Mouse (Mus musculus) splenic B cell, adult 2 months (primary cell): ENCODE measurements around the gene Ash1l.
"Not testable (repeated sequence)": the region's sequence is repeated elsewhere in the genome, so short reads cannot be mapped to it uniquely, and the experiment has no call there.

Experiments
- DNase-seq: peaks from one replicate; pipeline ENCODE4 v3.0.0-alpha.2; 2011; ENCODE audit warnings: low read depth, low spot score
- H3K27me3 ChIP-seq: 2 replicates; pipeline ENCODE4 v1.6.1; 2012; ENCODE audit warnings: mild to moderate bottlenecking, low read length, moderate library complexity, mixed read lengths; ENCODE audit not compliant: control insufficient read depth, poor library complexity, insufficient read depth, severe bottlenecking
- H3K36me3 ChIP-seq: 2 replicates; pipeline ENCODE4 v1.6.1; 2012; ENCODE audit warnings: mild to moderate bottlenecking, low read length, moderate library complexity, mixed read lengths; ENCODE audit not compliant: control insufficient read depth, poor library complexity, insufficient read depth, severe bottlenecking

Ash1l gene

DNA sequence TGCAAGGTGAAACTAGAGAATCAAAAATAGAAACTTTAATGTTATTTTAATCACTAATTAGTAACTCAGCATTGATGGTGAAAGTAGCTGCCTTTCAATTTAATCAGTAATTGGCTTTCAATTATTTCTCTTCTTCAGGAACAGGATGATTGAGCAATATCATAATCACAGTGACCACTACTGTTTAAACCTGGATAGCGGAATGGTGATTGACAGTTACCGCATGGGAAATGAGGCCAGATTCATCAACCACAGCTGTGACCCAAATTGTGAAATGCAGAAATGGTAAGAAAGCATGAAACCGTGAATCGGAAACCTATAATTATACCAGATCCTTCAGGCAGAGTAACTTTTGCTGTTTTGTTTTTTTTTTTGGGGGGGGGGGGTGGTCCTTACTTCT, 92.9 kb downstream of the Ash1l start:
- DNase-seq: no peak
- Histone ChIP-seq H3K27me3 (no peaks in the 10 kb centered on the region), H3K36me3 (peaks cover 14% of the 10 kb centered on the region; the same call in 1 of the 2 replicates)

DNA sequence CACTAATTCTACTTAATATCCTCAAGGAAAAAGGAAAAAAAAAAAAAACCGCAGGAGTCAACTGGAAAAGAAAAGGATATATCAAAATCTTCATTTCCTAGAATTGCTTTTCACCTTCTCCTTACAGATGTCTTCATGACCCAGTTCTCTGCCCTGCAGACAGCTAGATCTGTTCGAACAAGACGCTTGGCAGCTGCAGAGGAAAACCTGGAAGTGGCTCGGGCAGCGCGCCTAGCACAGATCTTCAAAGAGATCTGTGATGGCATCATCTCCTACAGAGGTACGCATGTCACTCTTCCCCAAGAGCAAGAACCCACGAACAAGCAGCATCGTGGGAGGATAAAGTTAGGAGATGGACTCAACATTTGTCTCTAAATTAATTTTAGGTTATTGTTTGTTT, 107.9 kb downstream of the Ash1l start:
- no peak for DNase-seq
- Histone ChIP-seq H3K36me3 (peaks cover 16% of the 10 kb centered on the region), H3K27me3 (no peaks in the 10 kb centered on the region)

DNA sequence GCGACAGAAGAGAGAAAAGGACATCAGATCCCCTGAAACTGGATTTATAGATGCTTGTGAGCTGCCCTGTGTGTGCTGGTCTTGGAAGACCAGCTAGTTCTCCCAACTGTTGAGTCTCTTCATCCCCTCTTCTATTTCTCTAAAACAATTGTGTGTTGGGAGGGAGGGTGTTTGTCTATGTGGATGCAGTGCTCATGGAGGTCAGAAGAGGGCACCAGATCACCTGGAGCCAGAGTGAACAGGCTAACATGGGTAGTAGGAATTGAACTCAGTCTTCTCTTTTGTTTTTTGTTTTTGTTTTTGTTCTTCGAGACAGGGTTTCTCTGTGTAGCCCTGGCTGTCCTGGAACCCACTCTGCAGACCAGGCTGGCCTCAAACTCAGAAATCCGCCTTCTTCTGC, 108.4 kb downstream of the Ash1l start:
- peak; percentile 64 for DNase-seq
- Histone ChIP-seq H3K36me3 (peaks cover 19% of the 10 kb centered on the region), H3K27me3 (no peaks in the 10 kb centered on the region)

DNA sequence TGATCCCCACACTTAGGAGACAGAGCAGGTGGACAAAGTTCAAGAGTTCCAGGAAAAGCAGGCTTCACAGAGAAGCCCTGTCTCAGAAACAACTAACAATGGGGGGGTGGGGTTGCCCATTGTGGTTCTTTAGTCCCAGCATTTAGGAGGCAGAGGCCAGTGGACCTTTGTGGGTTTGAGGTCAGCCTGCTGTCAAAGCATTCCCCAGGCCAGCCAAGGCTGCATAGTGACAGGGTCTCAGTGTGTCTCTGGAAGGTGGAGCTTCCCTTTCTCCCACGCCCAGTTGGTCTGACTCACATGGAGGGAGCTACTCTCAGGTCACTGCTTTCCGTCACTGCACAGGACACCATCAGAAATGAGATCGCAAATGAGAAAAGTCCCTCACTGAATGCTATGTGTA, 111.3 kb downstream of the Ash1l start:
- DNase-seq: no peak
- H3K27me3 ChIP-seq: no peaks in the 10 kb centered on the region
- H3K36me3 ChIP-seq: peaks cover 19% of the 10 kb centered on the region

DNA sequence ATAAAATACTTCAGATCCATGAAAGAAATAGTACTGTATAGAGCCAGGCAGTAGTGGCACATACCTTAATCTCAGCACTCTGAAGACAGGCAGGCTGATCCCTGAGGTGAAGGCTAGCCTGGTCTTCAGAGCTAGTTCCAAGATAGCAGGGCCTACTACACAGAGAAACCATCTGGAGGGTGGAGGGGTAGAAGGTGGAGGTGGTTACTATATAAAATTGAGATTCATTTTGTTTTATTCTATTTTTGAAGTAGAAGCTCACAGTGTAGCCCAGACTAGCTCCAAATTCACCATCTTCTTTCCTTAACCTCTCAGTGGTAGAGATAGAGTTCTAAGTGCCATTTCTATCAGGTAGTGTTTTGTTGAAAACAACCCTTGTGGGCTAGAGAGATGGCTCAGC, 116.8 kb downstream of the Ash1l start:
- H3K36me3 ChIP-seq: peaks cover 24% of the 10 kb centered on the region
- DNase-seq: no peak
- no peaks in the 10 kb centered on the region for H3K27me3 ChIP-seq

DNA sequence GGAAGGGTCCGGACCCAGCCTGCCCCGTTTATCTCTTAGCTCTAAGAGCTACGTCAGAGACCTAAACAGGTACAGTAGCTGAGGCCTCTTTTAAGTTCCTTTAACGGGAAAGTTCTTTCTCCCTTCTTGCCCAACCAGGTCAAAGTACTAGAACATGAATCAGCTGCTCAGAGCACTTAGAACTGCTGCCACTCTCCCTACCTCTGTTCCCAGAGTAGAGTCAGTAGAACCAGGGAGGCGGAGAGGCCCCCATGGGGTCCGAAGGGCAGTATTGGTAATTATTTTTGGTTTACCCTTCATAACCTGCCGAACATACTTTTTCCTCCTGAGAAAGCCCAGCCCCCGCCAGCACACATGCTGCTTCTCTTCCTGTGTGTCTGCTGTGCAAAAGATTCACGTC, 127.0 kb downstream of the Ash1l start:
- no peak for DNase-seq
- H3K27me3 ChIP-seq: no peaks in the 10 kb centered on the region
- H3K36me3 ChIP-seq: peaks cover 22% of the 10 kb centered on the region

DNA sequence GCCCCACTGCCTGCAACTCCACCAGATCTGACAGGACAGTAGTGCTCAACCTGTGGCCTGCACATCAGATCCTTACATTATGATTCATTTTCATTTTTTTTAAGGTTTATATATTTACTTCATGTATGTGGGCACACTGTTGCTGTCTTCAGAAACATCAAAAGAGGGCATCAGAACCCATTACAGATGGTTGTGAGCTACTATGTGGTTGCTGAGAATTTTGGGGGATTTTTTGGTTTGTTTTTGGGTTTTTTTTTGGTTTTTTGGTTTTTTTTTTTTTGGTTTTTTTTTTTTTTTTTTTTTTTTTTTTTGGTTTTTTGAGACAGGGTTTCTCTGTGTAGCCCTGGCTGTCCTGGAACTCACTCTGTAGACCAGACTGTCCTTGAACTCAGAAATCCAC, 131.9 kb downstream of the Ash1l start:
- not testable (repeated sequence) for H3K27me3 ChIP-seq

DNA sequence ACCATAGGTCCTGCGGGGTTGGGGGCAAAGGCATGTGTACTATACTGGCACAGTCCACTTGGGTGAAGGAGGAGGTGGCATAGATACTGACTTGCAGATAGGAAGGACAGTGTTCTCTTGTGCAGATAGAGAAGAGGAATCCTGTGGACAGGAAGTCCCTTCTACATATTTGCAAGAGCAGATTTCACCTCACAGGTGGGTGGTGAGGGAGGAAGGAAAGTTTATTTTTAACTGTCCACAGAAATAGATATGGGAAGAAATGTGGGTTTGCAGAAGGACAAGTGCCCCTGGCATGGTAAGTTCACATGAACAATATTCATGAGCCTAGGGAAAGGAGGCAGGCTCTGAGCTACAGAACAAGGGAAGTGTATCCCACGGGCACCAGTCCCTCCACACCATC, 133.7 kb downstream of the Ash1l start:
- Histone ChIP-seq H3K27me3 (no peaks in the 10 kb centered on the region), H3K36me3 (peaks cover 9% of the 10 kb centered on the region)
- no peak for DNase-seq

More for the DNA sequence above, 131.9 kb downstream of the Ash1l start:
- not testable (repeated sequence) for H3K36me3 ChIP-seq, DNase-seq

DNA sequence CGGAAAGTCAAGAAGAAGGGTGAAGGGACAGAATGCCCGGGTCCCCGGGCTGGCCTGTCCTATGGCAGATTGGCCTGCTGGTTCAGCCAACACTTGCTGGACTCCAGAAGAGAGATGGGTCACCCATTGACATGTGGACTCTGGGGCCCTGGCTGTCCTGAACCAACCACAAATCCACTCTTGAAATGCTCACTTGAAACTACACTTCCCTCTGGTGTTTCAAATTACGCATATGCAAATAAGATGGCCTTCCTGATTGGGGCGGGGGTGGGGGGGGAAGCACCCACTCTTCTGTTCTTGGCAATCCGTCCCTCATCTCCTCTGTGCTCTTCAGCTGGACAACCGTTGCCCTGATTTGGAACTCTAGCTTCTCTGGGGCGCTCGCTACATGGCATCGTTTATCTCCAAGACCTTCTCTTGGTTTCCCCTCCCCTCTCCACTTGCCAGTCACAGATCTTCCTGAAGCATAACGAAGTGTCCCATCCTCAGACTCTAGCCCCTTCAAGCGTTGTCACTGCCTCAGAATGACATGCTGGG, 134.3 kb downstream of the Ash1l start:
- Histone ChIP-seq H3K36me3 (peaks cover 4% of the 10 kb centered on the region; the same call in 1 of the 2 replicates), H3K27me3 (no peaks in the 10 kb centered on the region)
- DNase-seq: no peak

DNA sequence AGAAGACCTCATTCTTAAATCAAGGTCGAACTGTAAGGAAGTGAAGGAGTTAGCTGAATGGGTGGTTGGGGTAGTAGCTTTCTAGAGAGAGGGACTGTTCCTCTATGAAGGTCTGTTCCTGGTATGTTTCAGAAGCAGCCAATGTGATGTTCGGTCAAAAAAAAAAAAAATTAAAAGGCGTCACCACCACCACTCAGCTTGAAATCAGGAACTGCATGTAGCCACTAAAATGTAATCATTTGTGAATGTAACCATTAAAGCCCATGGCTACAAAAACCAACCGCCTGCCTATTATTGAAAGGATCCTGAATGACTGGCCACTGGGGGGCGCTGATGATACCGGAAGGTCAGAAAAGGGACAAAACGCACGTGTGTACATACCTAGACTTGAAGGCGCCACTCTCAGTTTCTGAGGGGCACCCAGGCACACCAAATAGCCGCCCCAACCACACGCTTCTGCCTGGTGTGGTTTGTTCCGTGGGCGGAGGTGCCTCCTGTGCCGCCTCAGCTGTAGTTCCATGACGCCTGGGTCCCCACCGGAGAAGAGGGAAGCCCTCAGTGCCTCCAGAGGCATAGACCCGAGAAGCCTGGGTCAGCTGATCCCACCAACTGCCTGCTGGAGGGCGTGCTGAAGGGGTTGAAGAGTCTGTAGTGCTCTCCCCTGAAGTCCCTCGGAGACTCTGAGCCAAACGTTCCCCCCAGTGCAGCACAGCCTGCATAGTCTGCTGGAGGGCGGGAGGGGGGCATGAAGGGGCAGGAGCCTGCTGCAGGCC, 137.1 kb downstream of the Ash1l start:
- Histone ChIP-seq H3K36me3 (no peaks in the 10 kb centered on the region), H3K27me3 (no peaks in the 10 kb centered on the region)
- peak; percentile 94 for DNase-seq

DNA sequence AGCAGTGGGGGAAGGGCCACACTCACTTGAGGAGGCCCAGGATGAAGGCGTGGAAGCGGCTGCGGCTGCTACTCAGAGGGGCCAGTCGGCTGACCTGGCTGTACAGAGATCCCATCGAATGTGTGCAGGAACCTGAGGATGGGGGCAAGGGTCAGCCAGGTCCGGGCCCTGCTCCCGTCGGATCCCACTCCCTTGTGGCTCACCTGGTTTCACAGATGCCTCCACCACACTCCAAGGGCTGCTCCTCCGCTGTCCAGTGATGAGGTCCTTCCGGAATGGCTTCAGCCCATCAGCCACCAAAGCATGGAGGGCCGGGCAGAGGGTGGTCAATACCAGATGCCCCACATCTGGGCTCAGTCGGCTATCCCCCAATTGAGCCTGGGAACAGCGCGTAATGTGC, 138.6 kb downstream of the Ash1l start:
- Histone ChIP-seq H3K36me3 (no peaks in the 10 kb centered on the region), H3K27me3 (no peaks in the 10 kb centered on the region)
- DNase-seq: no peak

DNA sequence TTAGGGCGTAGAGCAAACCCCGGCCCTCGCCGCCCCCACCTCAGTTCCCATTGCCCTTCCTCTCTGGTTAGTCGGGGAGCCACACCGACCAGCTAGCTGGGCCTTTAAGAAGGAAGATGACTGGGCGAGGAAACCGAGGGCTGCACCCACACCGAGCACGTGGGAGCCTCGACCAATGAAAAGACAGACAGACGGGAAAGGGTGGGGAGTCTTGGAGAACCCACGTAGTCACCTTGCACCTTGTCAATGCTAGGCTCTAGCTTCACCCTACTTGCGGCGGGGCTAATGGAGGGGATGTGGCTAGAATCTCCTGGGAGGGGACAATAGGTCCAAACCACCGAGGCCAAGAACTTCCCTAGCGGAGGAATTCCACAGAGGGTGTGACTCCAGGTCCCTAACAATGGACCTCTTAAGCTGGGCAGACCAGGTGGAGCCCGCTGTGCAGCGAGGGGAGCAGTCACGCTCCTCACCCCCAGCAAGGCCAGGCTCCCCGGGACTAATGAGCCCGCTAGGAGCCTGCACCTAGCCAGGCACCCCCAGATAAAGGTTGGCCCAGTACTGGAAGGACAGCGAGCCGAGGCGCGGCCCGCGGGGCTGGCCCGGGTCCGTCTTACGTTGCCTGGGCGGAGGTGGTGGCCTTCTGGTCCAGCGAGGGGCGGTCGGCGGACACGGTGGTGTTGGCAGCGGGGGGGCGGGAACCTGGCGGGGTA, 139.6 kb downstream of the Ash1l start:
- DNase-seq: peak; percentile 91
- no peaks in the 10 kb centered on the region for H3K27me3 ChIP-seq
- no peaks in the 10 kb centered on the region for H3K36me3 ChIP-seq

DNA sequence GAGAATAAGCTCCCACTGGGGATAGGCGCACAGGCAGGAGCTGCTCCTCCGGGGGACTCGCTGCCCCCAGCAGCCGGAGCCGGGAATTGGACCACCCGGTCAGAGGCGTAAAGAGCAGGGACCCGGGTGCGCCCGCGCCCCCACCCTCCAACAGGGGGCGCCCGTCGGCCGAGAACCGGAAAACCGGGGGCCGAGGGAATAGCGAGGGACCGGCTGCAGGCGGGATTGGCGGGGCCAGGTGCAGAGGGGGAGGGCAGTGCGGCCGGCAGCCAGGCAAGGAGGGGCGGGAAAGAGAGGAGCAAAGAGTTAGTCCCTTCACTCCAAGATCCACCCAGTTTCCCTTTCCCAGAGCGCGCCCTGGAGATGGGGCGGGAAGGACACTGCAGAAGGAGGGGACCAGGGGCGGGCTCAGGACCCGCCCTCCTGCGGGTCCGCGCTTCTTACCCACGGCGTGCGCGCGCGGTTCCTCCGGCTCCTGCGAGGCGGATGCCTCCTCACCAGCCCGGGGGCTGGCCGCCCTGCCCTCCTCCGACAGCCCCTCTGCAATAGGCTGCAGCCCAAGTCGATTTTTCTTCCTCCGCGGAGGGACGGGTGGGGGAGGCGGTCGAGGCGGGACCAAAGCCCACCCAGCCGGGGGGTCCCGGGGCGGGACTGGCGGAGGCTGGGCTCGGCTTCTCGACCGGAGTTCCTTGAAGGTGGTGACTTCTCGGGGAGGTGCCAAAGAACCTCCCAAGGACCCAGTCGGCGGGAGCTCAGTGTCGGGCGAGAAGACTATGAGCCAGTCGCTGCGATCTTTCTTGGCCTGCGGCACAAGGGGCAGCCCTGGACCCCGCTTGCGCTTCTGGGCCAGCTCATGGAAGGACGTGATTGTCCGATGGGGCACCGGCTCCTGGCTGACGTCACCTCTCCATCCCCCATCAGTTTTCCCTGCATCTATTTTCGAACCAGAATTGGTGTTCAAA, 140.6 kb downstream of the Ash1l start:
- Histone ChIP-seq H3K36me3 (no peaks in the 10 kb centered on the region), H3K27me3 (no peaks in the 10 kb centered on the region)
- DNase-seq: peak; percentile 75

DNA sequence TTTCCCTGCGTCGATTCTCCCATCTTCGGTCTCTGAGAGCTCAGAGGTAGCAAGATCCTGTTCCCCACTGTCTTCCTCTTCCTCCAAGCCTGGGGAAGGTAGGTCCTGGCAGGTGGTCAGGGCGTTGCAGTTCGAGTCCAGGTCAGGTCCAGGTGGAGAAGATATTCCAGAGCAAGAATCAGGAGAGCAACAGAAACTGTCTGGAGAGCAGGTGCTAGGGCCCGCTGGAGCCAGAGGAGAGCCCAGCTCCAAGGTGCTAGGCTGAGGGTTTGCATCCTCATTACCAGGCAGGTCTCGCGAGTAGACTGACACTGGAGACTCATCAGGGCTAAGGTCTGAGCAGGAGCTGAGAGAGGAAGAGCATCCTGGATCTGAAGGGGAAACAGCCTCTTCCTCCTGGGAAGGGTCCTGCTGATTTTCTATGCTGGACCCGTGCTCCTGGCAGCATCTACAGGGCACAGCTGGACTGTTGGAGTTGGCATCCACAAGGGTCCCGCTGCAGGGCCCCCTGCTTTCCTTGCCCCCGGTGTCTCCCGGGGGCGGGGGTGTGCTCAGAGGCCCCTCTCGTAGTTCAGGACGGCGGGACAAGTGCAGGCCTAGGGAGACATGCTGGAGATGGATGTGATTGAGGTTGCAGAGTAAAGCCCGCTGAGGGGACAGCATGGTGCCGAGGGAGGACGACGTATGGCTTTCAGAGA, 141.5 kb downstream of the Ash1l start:
- no peaks in the 10 kb centered on the region for H3K27me3 ChIP-seq
- no peaks in the 10 kb centered on the region for H3K36me3 ChIP-seq
- no peak for DNase-seq
